27 mouse cellular contexts compared by ENCODE assay signal in the genomic region with DNA sequence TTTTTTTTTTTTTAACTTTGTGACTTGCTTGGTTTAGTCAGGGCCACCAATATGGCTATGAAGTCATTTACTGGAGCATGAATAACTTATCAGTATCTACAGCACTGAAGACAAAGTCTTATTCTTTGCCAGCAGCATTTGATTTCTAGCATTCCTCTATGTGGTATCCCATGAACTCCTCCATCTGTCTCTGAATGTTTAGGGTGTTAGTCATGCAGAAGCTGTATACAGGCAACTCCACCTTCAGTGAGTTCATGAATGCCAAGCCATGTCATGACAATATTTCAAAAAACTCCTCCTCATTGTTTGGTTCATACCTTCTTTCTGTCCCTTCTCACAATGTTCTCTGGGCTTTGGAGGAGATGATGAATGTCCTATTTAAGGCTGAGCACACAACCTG.
DNase-seq lines count a peak whose midpoint lies in the region; ATAC-seq and TF ChIP-seq lines count a peak whose summit lies in the region.
"Had no signal": no experiment of that assay in that cellular context is flagged by ENCODE, and none has a peak within 500 bp of the region (broad histone marks: within the 10 kb centered on the region; RNA-seq: fewer than 3 reads in every experiment).

No protein-coding gene starts in this region.

- no peaks in the 10 kb centered on the region for H3K36me3 ChIP-seq in C2C12 (ENCODE audit: control insufficient read depth, insufficient read depth)
- H3K36me3 ChIP-seq: embryonic facial prominence, embryonic 13.5 days; embryonic facial prominence, embryonic 15.5 days; forebrain, embryonic 10.5 days; forebrain, embryonic 12.5 days; G1E had no signal

- CTCF ChIA-PET in Patski (lab: Charles Lee), result no interaction called here

- TF ChIP-seq CTCF in C2C12 (IDR thresholded peaks at IDR 0.05; ENCODE audit: control insufficient read depth, insufficient read depth, insufficient read length) (no peak), Patski (IDR thresholded peaks at IDR 0.05) (no peak)

- no peaks in the 10 kb centered on the region for H3K79me2 ChIP-seq in C2C12 (ENCODE audit: control insufficient read depth, insufficient read depth)

- no peak overlapping the region for H3ac ChIP-seq in C2C12 (ENCODE audit: control insufficient read depth, insufficient read length, low read depth)

- H3K79me3 ChIP-seq in C2C12 (ENCODE audit: low read depth), result no peaks in the 10 kb centered on the region

- ATAC-seq in Patski, result peak; percentile 69
- ATAC-seq: forebrain, embryonic 14.5 days; forebrain, embryonic 16.5 days had no signal

- DNase-seq in 3134 (ENCODE audit: extremely low read depth, insufficient read length, low spot score) (peak; percentile 59), Patski (ENCODE audit: low read depth, low spot score) (no peak)
- DNase-seq in Muller cell, postnatal 12 days (ENCODE audit: inconsistent ontology term), result peak; percentile 83
- DNase-seq in layer of hippocampus, adult 9-10 months (ENCODE audit: low spot score), result no peak
- DNase-seq in gastrocnemius, adult 18-20 months (ENCODE audit: low spot score), result no peak
- no peak for DNase-seq in lung, postnatal 4 days
- no peak for DNase-seq in urinary bladder, postnatal 10 days (ENCODE audit: low spot score)
- DNase-seq: adrenal gland, adult 2 months; adrenal gland, postnatal 10 days; adrenal gland, postnatal 25 days; B cell, adult 2 months; cerebellum, adult 11 months; cerebellum, adult 18-20 months; cerebellum, adult 8-10 months; cerebellum, adult 9-11 months; cerebellum, postnatal 14 days; cerebellum, postnatal 36 days; embryo, embryonic 11 days had no signal

- H3K27me3 ChIP-seq in C2C12 (ENCODE audit: control insufficient read depth, insufficient read depth, insufficient read length) (no peaks in the 10 kb centered on the region), Patski (no peaks in the 10 kb centered on the region)
- H3K27me3 ChIP-seq: embryonic facial prominence, embryonic 13.5 days; embryonic facial prominence, embryonic 15.5 days; forebrain, embryonic 12.5 days had no signal

- in situ Hi-C loops in Patski (cut with MboI; ENCODE audit: low pct_unique_long_range_greater_than_20kb), result no loop called here

- no peak overlapping the region for H3K4me3 ChIP-seq in C2C12 (ENCODE audit: insufficient read depth, poor library complexity, severe bottlenecking)
- H3K4me3 ChIP-seq: embryonic facial prominence, embryonic 13.5 days; embryonic facial prominence, embryonic 15.5 days; erythroblast, embryonic 14.5 days; forebrain, embryonic 10.5 days; forebrain, embryonic 12.5 days had no signal

- POLR2A ChIA-PET in Patski (lab: Charles Lee), result no interaction called here

TF ChIP-seq in C2C12, 6 proteins besides CTCF, POLR2A, EP300 and RAD21:
- no peak for TF ChIP-seq MYOG (IDR thresholded peaks at IDR 0.05; ENCODE audit: control insufficient read depth, extremely low read depth, insufficient read length)
- peak; percentile 34 for TF ChIP-seq FOSL1 (IDR thresholded peaks at IDR 0.05; ENCODE audit: insufficient read depth, low read length, poor library complexity, severe bottlenecking)
- peak; percentile 48 for TF ChIP-seq MYOD1 (IDR thresholded peaks at IDR 0.05; ENCODE audit: control insufficient read depth, insufficient read length, low read depth)

Comparison
In these comparisons a context has a peak if more than half of its experiments do, and no peak if none do; other contexts are left out.
1. DNase-seq: peak in 3134 (single experiment) and Muller cell, postnatal 12 days (single experiment); none in Patski (single experiment), layer of hippocampus, adult 9-10 months (single experiment), gastrocnemius, adult 18-20 months (single experiment), lung, postnatal 4 days (0 of 2) and urinary bladder, postnatal 10 days (single experiment).